Mouse (Mus musculus) cerebellum, adult 2 months (tissue): ENCODE results near the gene Tmem95.

Source experiments
- CTCF ChIP-seq: fragments of 200-500 bp; IDR thresholded peaks from 2 replicates; pipeline ENCODE4 v1.5.1; 2011; ENCODE audit warnings: low read depth, mild to moderate bottlenecking, control low read depth, low read length, moderate library complexity, borderline replicate concordance; ENCODE audit not compliant: insufficient read depth
- POLR2A ChIP-seq: fragments of 200-500 bp; IDR thresholded peaks from 2 replicates; pipeline ENCODE4 v1.6.1; 2011; ENCODE audit warnings: low read length, control low read depth, borderline replicate concordance; ENCODE audit not compliant: insufficient read depth

GRCm38 (mm10) chr11:69833554-69833953 lies 44.3 kb downstream of the Tmem95 start:
- TF ChIP-seq CTCF (no peak), POLR2A (no peak)
